Comparison of ENCODE assay signal across 16 mouse cellular contexts in the genomic region with DNA sequence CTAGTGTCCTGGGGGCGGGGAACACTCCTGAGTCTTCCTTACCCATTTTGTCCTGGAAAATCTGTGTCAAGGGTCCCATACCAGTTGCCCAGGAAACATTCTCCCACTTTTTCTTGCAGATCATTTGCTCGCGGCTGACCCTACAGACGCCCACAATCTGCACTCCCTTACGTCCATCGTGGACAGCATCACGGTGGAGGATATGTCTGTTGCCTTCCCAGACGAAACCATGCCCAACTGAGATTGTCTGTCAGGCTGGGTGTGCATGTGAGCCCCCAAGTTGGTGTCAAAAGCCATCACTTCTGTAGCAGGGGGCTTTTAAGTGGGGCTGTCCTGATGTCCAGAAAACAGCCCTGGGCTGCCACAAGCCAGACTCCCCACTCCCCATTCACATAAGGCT. TPM values are rescaled to one million over a fixed set of nuclear protein-coding genes. Genes with fewer than 3 reads are reported as not detected.
"Had no signal": no experiment of that assay in that cellular context is flagged by ENCODE, and none has a peak within 500 bp of the region (broad histone marks: within the 10 kb centered on the region; RNA-seq: fewer than 3 reads in every experiment).

No protein-coding gene starts in this region.

- DNase-seq: right cerebral cortex, adult 18-20 months; right cerebral cortex, postnatal 25 days; thymus, adult 18-20 months; thymus, postnatal 14 days had no signal

- H3K9ac ChIP-seq: lung, embryonic 14.5 days; midbrain, embryonic 15.5 days had no signal

- ATAC-seq: intestine, postnatal 0 days; midbrain, embryonic 15.5 days had no signal

- H3K9me3 ChIP-seq: midbrain, embryonic 10.5 days had no signal

- H3K4me3 ChIP-seq: midbrain, embryonic 10.5 days; midbrain, embryonic 15.5 days had no signal

- H3K27me3 ChIP-seq: midbrain, embryonic 15.5 days had no signal

- H3K27ac ChIP-seq: midbrain, embryonic 10.5 days; midbrain, embryonic 15.5 days had no signal

- H3K4me2 ChIP-seq: liver, embryonic 11.5 days; lung, embryonic 14.5 days; midbrain, embryonic 15.5 days had no signal

- H3K36me3 ChIP-seq: midbrain, embryonic 10.5 days; midbrain, embryonic 15.5 days had no signal

RNA-seq across cellular contexts. Expression of a gene that starts 1.8 kb away (rescaled TPM):
- total RNA-seq: layer of hippocampus, adult 18-20 months; layer of hippocampus, postnatal 14 days; left cerebral cortex, adult 18-20 months; left cerebral cortex, postnatal 10 days; left cerebral cortex, postnatal 4 days; megakaryocyte, adult 5-6 weeks; monocyte, adult 5-6 weeks had no signal
- polyA plus RNA-seq: lung, embryonic 14.5 days had no signal

RNA-seq across cellular contexts. Expression of a gene that starts 56.3 kb away (rescaled TPM):
- total RNA-seq: megakaryocyte, adult 5-6 weeks; monocyte, adult 5-6 weeks had no signal
